Mouse (Mus musculus): ENCODE measurements around the gene Hnf4a. TPM values are rescaled to one million over a fixed set of nuclear protein-coding genes. Genes with fewer than 3 reads are reported as not detected.

Hnf4a gene
- polyA plus RNA-seq, 1 experiment from 2014 or later = 0.11 TPM

DNA sequence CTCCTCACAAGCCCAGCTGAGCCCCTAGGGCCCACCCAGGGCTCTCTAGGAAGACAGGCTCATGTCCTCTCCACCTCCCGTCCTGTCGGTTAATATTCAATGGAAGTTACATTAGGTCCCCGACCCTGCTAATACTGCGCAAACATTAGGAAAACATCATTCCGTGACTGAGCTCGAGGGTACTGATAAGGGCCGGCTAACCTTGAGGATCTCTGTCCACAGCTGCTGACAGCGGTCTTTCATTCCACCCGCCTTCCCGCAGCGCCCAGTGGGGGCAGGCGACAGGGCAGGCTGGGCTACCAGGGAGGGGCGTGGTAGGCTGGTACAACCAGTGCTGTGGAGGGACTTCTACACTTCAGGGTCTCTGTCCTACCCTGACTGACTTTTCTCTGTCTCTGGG lies 48.8 kb downstream of the Hnf4a start:
- 23% methylated on average over 13 of the region's 13 CpGs for WGBS
- ATAC-seq (ENCODE audit: insufficient read depth) = no peak
- H3K27ac ChIP-seq (ENCODE audit: low read depth) = no peak overlapping the region

DNA sequence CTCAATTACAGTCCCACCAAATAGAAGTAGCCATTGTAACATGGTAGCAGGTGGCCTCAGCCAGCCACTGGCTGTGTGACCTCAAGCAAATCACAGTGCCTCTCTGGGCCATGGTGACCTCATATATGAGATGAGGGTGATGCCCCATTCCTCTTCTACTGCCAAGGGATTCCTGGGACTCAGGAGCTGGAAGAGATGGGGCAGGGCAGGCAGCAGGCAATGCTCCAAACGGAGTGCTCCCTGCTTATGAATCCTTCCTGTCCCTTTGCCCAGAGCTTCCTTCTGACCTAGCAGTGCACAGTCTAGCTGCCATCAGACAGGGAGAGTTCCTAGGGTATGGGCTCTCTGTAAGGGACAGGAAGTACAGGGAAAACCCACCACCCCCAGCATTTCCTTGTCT lies 51.9 kb downstream of the Hnf4a start:
- Histone ChIP-seq H3K4me1 (ENCODE audit: insufficient read depth) (no peaks in the 10 kb centered on the region), H3K4me2 (no peak overlapping the region), H3K27me3 (ENCODE audit: insufficient read depth, low read length) (no peaks in the 10 kb centered on the region), H3K36me3 (ENCODE audit: insufficient read depth) (no peaks in the 10 kb centered on the region), H3K9ac (no peak overlapping the region), H3K27ac (ENCODE audit: low read depth) (no peak overlapping the region), H3K4me3 (ENCODE audit: low read depth, low read length) (no peak overlapping the region), H3K9me3 (ENCODE audit: low read depth, low read length) (no peaks in the 10 kb centered on the region)
- DNase-seq (no peak), ATAC-seq (ENCODE audit: insufficient read depth) (no peak)
- WGBS = 56% methylated on average over 1 of the region's 1 CpGs
- TF ChIP-seq CTCF (IDR thresholded peaks at IDR 0.05; ENCODE audit: low read depth) = no peak

More for the DNA sequence above, 48.8 kb downstream of the Hnf4a start:
- no peaks in the 10 kb centered on the region for H3K27me3 ChIP-seq (ENCODE audit: insufficient read depth, low read length)
- H3K9ac ChIP-seq = no peak overlapping the region
- H3K36me3 ChIP-seq (ENCODE audit: insufficient read depth) = no peaks in the 10 kb centered on the region
- no peaks in the 10 kb centered on the region for H3K4me1 ChIP-seq (ENCODE audit: insufficient read depth)
- TF ChIP-seq CTCF (IDR thresholded peaks at IDR 0.05; ENCODE audit: low read depth) = no peak
- H3K4me2 ChIP-seq = no peak overlapping the region
- H3K9me3 ChIP-seq (ENCODE audit: low read depth, low read length) = no peaks in the 10 kb centered on the region
- no peak overlapping the region for H3K4me3 ChIP-seq (ENCODE audit: low read depth, low read length)
- DNase-seq = no peak

DNA sequence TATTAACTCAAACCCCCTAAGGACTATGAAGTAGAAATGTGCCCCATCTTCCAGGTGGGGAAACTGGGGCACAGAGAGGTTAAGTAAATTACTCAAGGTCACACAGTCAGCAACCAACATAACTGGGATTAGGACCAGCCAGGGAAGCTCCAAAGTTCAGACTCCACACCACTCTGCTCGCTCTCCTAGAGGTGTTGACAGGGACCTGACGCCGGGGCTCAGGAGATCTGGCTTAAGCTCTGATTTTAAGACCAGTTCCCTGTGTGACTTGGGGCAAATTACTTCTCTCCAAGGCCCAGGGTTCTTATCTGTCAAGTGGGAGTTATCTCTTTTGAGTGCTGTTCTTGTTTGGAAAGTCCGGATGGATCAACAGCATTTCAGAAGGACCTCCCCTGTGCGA lies 52.6 kb downstream of the Hnf4a start:
- H3K36me3 ChIP-seq (ENCODE audit: insufficient read depth) = no peaks in the 10 kb centered on the region
- DNase-seq (no peak), ATAC-seq (ENCODE audit: insufficient read depth) (no peak)
- H3K4me3 ChIP-seq (ENCODE audit: low read depth, low read length) = no peak overlapping the region
- H3K9ac ChIP-seq = no peak overlapping the region
- no peaks in the 10 kb centered on the region for H3K9me3 ChIP-seq (ENCODE audit: low read depth, low read length)
- H3K27me3 ChIP-seq (ENCODE audit: insufficient read depth, low read length) = no peaks in the 10 kb centered on the region
- TF ChIP-seq CTCF (IDR thresholded peaks at IDR 0.05; ENCODE audit: low read depth) = no peak
- 38% methylated on average over 5 of the region's 5 CpGs for WGBS
- H3K4me1 ChIP-seq (ENCODE audit: insufficient read depth) = no peaks in the 10 kb centered on the region
- H3K27ac ChIP-seq (ENCODE audit: low read depth) = no peak overlapping the region
- H3K4me2 ChIP-seq = no peak overlapping the region

DNA sequence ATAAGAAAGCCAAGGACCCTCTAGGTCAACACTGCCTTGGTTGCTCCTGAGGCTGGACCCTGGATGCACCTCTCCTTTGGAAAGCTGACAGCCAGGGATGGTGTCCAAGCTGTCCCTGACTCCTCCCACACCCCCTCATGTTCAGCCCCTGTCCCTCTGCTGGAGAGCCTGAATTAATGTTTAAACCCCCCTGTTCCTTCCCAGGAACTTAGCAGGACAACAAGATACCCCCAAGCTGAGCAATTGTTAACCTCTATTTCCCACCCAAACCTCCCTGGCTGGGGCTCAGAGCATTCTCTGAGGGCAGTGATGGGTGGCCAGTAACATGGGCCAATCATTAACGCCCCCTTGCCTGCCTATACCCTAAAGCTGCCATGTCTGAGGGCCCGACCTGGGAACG lies 53.6 kb downstream of the Hnf4a start:
- Histone ChIP-seq H3K4me3 (ENCODE audit: low read depth, low read length) (no peak overlapping the region), H3K27me3 (ENCODE audit: insufficient read depth, low read length) (no peaks in the 10 kb centered on the region), H3K9ac (no peak overlapping the region), H3K9me3 (ENCODE audit: low read depth, low read length) (no peaks in the 10 kb centered on the region), H3K36me3 (ENCODE audit: insufficient read depth) (no peaks in the 10 kb centered on the region), H3K4me1 (ENCODE audit: insufficient read depth) (no peaks in the 10 kb centered on the region), H3K27ac (ENCODE audit: low read depth) (no peak overlapping the region), H3K4me2 (no peak overlapping the region)
- 75% methylated on average over 3 of the region's 3 CpGs for WGBS
- DNase-seq (no peak), ATAC-seq (ENCODE audit: insufficient read depth) (no peak)
- no peak for TF ChIP-seq CTCF (IDR thresholded peaks at IDR 0.05; ENCODE audit: low read depth)

DNA sequence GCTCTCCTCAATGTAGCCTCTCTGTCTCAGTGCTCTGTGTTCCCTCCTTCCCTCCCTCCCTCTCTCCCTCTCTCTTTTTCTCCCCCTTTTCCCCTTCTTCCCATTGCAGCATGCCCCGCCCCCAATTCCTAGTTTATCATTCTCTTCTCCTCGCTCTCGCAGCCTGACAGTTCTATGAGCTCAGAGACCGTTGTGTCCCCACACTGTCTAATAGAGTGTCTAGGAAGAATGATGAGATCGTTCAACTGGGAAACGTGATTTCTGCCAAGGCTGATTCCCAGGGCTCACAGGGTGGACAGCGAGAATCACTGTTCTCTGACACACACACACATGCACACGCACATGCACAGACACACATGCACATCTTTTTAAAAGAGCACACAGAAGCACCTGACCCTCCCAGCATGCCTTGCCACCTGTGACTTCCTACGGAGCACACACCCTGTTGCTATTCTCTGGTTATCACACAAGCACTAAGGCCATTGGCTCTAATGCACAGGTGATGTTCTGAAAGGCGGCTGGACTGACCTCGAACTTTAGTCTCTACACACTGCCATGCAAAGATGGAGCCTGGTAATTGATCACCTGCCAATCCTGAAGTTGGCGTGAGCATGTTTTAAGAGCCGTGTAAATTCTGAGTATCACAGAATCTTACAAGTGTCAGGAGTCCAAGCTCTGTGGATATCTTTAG lies 54.8 kb downstream of the Hnf4a start:
- Histone ChIP-seq H3K9ac (no peak overlapping the region), H3K4me1 (ENCODE audit: insufficient read depth) (no peaks in the 10 kb centered on the region), H3K9me3 (ENCODE audit: low read depth, low read length) (no peaks in the 10 kb centered on the region), H3K4me2 (no peak overlapping the region), H3K27ac (ENCODE audit: low read depth) (no peak overlapping the region), H3K4me3 (ENCODE audit: low read depth, low read length) (no peak overlapping the region), H3K27me3 (ENCODE audit: insufficient read depth, low read length) (no peaks in the 10 kb centered on the region), H3K36me3 (ENCODE audit: insufficient read depth) (no peaks in the 10 kb centered on the region)
- 58% methylated on average over 13 of the region's 13 CpGs for WGBS
- no peak for TF ChIP-seq CTCF (IDR thresholded peaks at IDR 0.05; ENCODE audit: low read depth)
- DNase-seq (no peak), ATAC-seq (ENCODE audit: insufficient read depth) (no peak)

DNA sequence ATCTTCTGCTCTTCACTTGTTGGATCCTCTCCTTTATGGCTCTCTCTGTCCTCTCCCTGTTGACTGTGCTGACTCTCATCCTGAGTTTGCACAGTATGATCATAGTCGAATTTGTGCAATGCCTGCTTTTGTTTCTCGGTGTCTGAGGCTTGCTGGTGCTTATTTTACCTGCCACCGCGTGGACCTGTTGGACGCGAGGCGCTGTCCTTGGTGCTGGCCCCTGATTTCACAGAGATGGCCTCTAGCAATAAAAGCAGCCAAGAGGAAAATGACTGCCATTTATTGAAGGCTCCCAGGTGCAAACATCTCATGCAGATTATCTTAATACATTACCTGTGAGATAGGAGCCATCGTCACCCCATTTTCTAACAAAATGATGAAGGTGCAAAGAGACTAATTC lies 58.0 kb downstream of the Hnf4a start:
- peak; percentile 78 for DNase-seq
- H3K4me1 ChIP-seq (ENCODE audit: insufficient read depth) = no peaks in the 10 kb centered on the region
- 17% methylated on average over 8 of the region's 8 CpGs for WGBS
- H3K9me3 ChIP-seq (ENCODE audit: low read depth, low read length) = no peaks in the 10 kb centered on the region
- H3K27me3 ChIP-seq (ENCODE audit: insufficient read depth, low read length) = no peaks in the 10 kb centered on the region
- no peak overlapping the region for H3K4me2 ChIP-seq
- ATAC-seq (ENCODE audit: insufficient read depth) = no peak
- no peak overlapping the region for H3K4me3 ChIP-seq (ENCODE audit: low read depth, low read length)
- H3K9ac ChIP-seq = no peak overlapping the region
- no peaks in the 10 kb centered on the region for H3K36me3 ChIP-seq (ENCODE audit: insufficient read depth)
- no peak overlapping the region for H3K27ac ChIP-seq (ENCODE audit: low read depth)
- TF ChIP-seq CTCF (IDR thresholded peaks at IDR 0.05; ENCODE audit: low read depth) = no peak

DNA sequence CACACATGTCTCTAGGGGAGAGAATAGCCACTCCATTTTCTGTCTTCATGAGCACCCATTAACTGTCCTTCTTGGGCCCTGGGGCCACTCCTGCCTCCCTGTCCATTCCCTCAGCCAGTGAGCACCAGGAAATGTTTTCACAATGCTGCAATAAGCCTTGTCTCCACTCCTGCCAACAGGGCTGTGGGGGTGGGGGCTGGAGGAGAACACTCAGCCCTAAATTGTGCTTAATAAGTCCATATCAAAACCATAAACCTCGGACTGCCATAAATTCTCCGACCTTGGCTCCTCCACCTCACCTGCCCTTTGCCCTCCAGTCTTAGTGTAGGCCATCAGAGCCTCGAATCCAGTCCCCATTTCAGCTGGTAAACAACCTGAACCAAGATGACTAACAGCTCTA lies 67.7 kb downstream of the Hnf4a start:
- H3K27me3 ChIP-seq (ENCODE audit: insufficient read depth, low read length) = no peaks in the 10 kb centered on the region
- DNase-seq = no peak
- no peaks in the 10 kb centered on the region for H3K4me1 ChIP-seq (ENCODE audit: insufficient read depth)
- H3K9me3 ChIP-seq (ENCODE audit: low read depth, low read length) = no peaks in the 10 kb centered on the region
- no peak for ATAC-seq (ENCODE audit: insufficient read depth)
- H3K4me2 ChIP-seq = no peak overlapping the region
- no peaks in the 10 kb centered on the region for H3K36me3 ChIP-seq (ENCODE audit: insufficient read depth)
- H3K27ac ChIP-seq (ENCODE audit: low read depth) = no peak overlapping the region
- H3K4me3 ChIP-seq (ENCODE audit: low read depth, low read length) = no peak overlapping the region
- no peak for TF ChIP-seq CTCF (IDR thresholded peaks at IDR 0.05; ENCODE audit: low read depth)
- 59% methylated on average over 3 of the region's 3 CpGs for WGBS
- H3K9ac ChIP-seq = no peak overlapping the region
